Mouse (Mus musculus) thymus, adult 2 months (tissue): Measurements from ENCODE around the gene Slc22a20.

ENCODE experiments used
- CTCF ChIP-seq: fragments of 200-500 bp; IDR thresholded peaks from 2 replicates; pipeline ENCODE4 v1.5.1; 2012; ENCODE audit warnings: mild to moderate bottlenecking, control low read depth, low read length, moderate library complexity, borderline replicate concordance; ENCODE audit not compliant: control insufficient read depth, poor library complexity, insufficient read depth; ENCODE audit errors: extremely low read depth
- POLR2A ChIP-seq: fragments of 200-500 bp; IDR thresholded peaks from 2 replicates; pipeline ENCODE4 v1.6.1; 2012; ENCODE audit warnings: mild to moderate bottlenecking, low read length, control low read depth, moderate library complexity; ENCODE audit not compliant: control insufficient read depth, poor library complexity, insufficient read depth; ENCODE audit errors: extremely low read depth

GRCm38 (mm10) chr19:5944145-5944544 is 41.8 kb downstream of the Slc22a20 start:
- no peak for TF ChIP-seq CTCF
- no peak for TF ChIP-seq POLR2A
